Mouse (Mus musculus): ENCODE measurements around the gene Kdr.

- no peak for TF ChIP-seq CTCF (IDR thresholded peaks at IDR 0.05; ENCODE audit: low read depth, low read length)
- TF ChIP-seq POLR2A (IDR thresholded peaks at IDR 0.05; ENCODE audit: borderline replicate concordance, low read depth, low read length) = no peak
Measured at GRCm38 (mm10) chr5:75933521-75934044, 44.7 kb downstream of the Kdr start.
